Mouse (Mus musculus): ENCODE data around the gene Wdr59. TPM values are rescaled to one million over a fixed set of nuclear protein-coding genes. Genes with fewer than 3 reads are reported as not detected.
"Not testable (repeated sequence)": the region's sequence is repeated elsewhere in the genome, so short reads cannot be mapped to it uniquely, and the experiment has no call there.

The Wdr59 gene
- total and polyA plus RNA-seq, 3 experiments, result 5.4 to 7.0 (median 6.9) TPM

DNA sequence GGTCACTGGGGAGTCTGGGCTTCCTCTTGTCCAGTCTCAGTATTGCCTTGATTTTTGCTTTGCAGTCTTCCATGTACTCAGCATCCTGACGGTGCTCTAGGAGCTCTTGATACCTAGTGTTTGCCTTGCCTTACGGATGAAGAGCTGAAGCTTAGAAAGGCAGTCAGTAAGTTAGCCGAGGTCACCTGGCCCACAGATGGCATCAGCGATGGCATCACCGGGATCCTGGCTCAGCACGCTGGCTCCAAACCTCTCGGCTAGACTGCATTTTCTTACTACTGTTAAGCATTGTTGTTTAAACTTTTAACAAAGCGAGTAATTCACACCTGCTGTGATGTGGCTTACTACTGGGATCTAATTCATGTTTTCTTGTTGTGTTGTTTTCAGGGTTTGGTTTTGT is 8.4 kb downstream of the Wdr59 start:
- no peak for DNase-seq
- Histone ChIP-seq H3K27me3 (ENCODE audit: control insufficient read depth, insufficient read depth, low read length) (no peaks in the 10 kb centered on the region), H3K27ac (no peak overlapping the region), H3K4me3 (no peak overlapping the region), H3K9ac (ENCODE audit: low read depth, low read length) (no peak overlapping the region), H3K4me1 (ENCODE audit: control insufficient read depth, insufficient read depth, low read length) (peaks cover 15% of the 10 kb centered on the region), H3K36me3 (ENCODE audit: control insufficient read depth, insufficient read depth, low read length) (no peaks in the 10 kb centered on the region; the same call in 1 of the 2 replicates), H3K79me2 (replicated peaks; ENCODE audit: control insufficient read depth, insufficient read depth, low read length) (peaks cover 4% of the 10 kb centered on the region)
- TF ChIP-seq POLR2A (IDR thresholded peaks at IDR 0.05; ENCODE audit: insufficient read depth, low read depth, low read length), result no peak
- TF ChIP-seq CTCF (IDR thresholded peaks at IDR 0.05), result no peak
- TF ChIP-seq EP300 (IDR thresholded peaks at IDR 0.05; ENCODE audit: insufficient read depth, low read depth, low read length), result no peak
- intact Hi-C loops (cut with DNase I), result loop anchor here (5.0 kb wide), 1 partner anchor 171 kb away; no protein-coding TSS in a partner anchor
- WGBS, result 83% methylated on average over 8 of the region's 8 CpGs

DNA sequence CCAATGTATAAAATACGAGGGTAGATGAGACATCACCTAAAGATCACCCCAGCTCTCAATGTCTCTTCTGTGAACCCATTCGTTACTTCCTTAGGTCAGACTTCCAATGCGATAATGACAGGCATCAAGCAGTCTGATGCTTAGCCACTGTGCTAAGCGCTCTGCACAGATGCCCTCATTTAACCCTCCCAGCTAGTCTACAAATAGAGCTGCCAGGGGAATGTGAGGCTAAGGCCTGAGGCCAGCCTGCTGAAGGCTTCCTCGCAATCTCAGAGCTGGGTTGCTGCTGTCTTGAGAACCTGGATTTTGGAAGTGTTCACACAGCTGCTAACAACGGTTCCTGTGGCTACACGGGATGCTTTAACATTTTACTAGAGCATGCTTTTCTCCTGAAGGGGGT is 9.0 kb downstream of the Wdr59 start:
- no peaks in the 10 kb centered on the region for H3K27me3 ChIP-seq (ENCODE audit: control insufficient read depth, insufficient read depth, low read length)
- no peak overlapping the region for H3K27ac ChIP-seq
- H3K79me2 ChIP-seq (replicated peaks; ENCODE audit: control insufficient read depth, insufficient read depth, low read length), result peaks cover 4% of the 10 kb centered on the region
- H3K4me3 ChIP-seq, result no peak overlapping the region
- no peak for DNase-seq
- no peaks in the 10 kb centered on the region; the same call in 1 of the 2 replicates for H3K36me3 ChIP-seq (ENCODE audit: control insufficient read depth, insufficient read depth, low read length)
- intact Hi-C loops (cut with DNase I), result loop anchor here (5.0 kb wide), 1 partner anchor 171 kb away; no protein-coding TSS in a partner anchor
- WGBS, result 56% methylated on average over 7 of the region's 7 CpGs
- no peak for TF ChIP-seq POLR2A (IDR thresholded peaks at IDR 0.05; ENCODE audit: insufficient read depth, low read depth, low read length)
- H3K4me1 ChIP-seq (ENCODE audit: control insufficient read depth, insufficient read depth, low read length), result peaks cover 15% of the 10 kb centered on the region
- no peak overlapping the region for H3K9ac ChIP-seq (ENCODE audit: low read depth, low read length)

DNA sequence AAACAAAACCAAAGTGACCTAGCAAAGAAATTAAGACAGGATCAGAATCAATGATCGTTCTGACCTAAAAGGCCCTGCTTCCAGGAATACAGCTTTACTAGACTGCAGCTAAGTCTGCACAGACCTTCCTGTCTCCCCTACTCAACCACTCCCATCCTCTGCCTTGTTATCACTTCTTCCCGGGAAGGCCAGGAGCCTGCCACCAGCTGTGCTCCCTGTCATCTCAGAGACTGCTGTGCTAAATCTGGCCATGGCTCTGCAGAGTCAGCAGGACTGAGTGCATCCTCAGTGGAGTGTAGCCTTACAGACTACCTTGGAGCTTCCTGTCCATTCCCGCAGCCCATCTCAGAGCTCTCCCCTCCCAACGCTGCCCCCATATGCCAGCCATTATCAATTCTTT is 11.5 kb downstream of the Wdr59 start:
- no peaks in the 10 kb centered on the region; the same call in 1 of the 2 replicates for H3K36me3 ChIP-seq (ENCODE audit: control insufficient read depth, insufficient read depth, low read length)

GRCm38 (mm10) chr8:111509278-111509677 is 12.6 kb downstream of the Wdr59 start:
- H3K27ac ChIP-seq, result peak overlapping the region; percentile 65
- WGBS, result 49% methylated on average over 11 of the region's 11 CpGs

More for the DNA sequence above, 11.5 kb downstream of the Wdr59 start:
- Histone ChIP-seq H3K27ac (peak overlapping the region; percentile 43), H3K27me3 (ENCODE audit: control insufficient read depth, insufficient read depth, low read length) (no peaks in the 10 kb centered on the region), H3K79me2 (replicated peaks; ENCODE audit: control insufficient read depth, insufficient read depth, low read length) (peaks cover 4% of the 10 kb centered on the region; the same call in 1 of the 2 replicates), H3K4me3 (no peak overlapping the region), H3K9ac (ENCODE audit: low read depth, low read length) (no peak overlapping the region), H3K4me1 (ENCODE audit: control insufficient read depth, insufficient read depth, low read length) (peaks cover 15% of the 10 kb centered on the region)
- 9% methylated on average over 4 of the region's 4 CpGs for WGBS
- TF ChIP-seq EP300 (IDR thresholded peaks at IDR 0.05; ENCODE audit: insufficient read depth, low read depth, low read length), result 0 out of 2 replicates have a peak, but pooled peaks have one; percentile 35
- no peak for TF ChIP-seq POLR2A (IDR thresholded peaks at IDR 0.05; ENCODE audit: insufficient read depth, low read depth, low read length)
- intact Hi-C loops (cut with DNase I), result loop anchor here (5.0 kb wide), 1 partner anchor 168 kb away; no protein-coding TSS in a partner anchor
- peak; percentile 27 to 35 for DNase-seq

DNA sequence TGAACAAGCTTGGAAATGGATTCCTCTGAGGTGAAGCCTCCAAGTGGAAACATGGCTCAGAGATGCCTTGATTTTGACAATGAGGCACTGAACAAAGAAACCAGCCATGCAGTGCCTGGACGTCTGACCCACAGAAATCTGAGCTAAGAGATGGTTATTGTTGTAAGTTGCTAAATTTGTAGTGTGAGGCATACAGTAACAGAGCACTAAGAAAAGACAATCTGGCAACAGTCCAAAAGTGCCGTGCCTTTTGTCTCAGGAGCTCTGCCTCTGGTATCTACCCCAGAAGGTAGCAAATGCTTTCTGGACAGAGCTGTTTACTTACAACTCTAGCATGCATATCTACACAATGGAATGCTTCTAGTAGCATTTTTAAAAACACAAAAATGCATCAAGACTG is 13.3 kb downstream of the Wdr59 start:
- no peak overlapping the region for H3K4me3 ChIP-seq
- peaks cover 4% of the 10 kb centered on the region; the same call in 1 of the 2 replicates for H3K79me2 ChIP-seq (replicated peaks; ENCODE audit: control insufficient read depth, insufficient read depth, low read length)
- no peaks in the 10 kb centered on the region for H3K27me3 ChIP-seq (ENCODE audit: control insufficient read depth, insufficient read depth, low read length)
- DNase-seq, result no peak
- no peak overlapping the region for H3K9ac ChIP-seq (ENCODE audit: low read depth, low read length)
- intact Hi-C loops (cut with DNase I), result loop anchor here (2.0 kb wide), 1 partner anchor 16 kb away; no protein-coding TSS in a partner anchor
- H3K36me3 ChIP-seq (ENCODE audit: control insufficient read depth, insufficient read depth, low read length), result no peaks in the 10 kb centered on the region; the same call in 1 of the 2 replicates
- 8% methylated on average over 2 of the region's 2 CpGs for WGBS
- H3K4me1 ChIP-seq (ENCODE audit: control insufficient read depth, insufficient read depth, low read length), result peaks cover 15% of the 10 kb centered on the region
- TF ChIP-seq EP300 (IDR thresholded peaks at IDR 0.05; ENCODE audit: insufficient read depth, low read depth, low read length) (no peak), CTCF (IDR thresholded peaks at IDR 0.05) (no peak)
- H3K27ac ChIP-seq, result peak overlapping the region; percentile 65

More at GRCm38 (mm10) chr8:111509278-111509677, 12.6 kb downstream of the Wdr59 start:
- no peak for TF ChIP-seq CTCF (IDR thresholded peaks at IDR 0.05)
- no peak for TF ChIP-seq EP300 (IDR thresholded peaks at IDR 0.05; ENCODE audit: insufficient read depth, low read depth, low read length)
- TF ChIP-seq POLR2A (IDR thresholded peaks at IDR 0.05; ENCODE audit: insufficient read depth, low read depth, low read length), result peak; percentile 46; the same call in 1 of the 2 replicates
- Histone ChIP-seq H3K27me3 (ENCODE audit: control insufficient read depth, insufficient read depth, low read length) (no peaks in the 10 kb centered on the region), H3K4me3 (peak overlapping the region; percentile 12; the same call in 1 of the 2 replicates), H3K4me1 (ENCODE audit: control insufficient read depth, insufficient read depth, low read length) (peaks cover 15% of the 10 kb centered on the region), H3K9ac (ENCODE audit: low read depth, low read length) (peak overlapping the region; percentile 18; the same call in 1 of the 2 replicates), H3K36me3 (ENCODE audit: control insufficient read depth, insufficient read depth, low read length) (no peaks in the 10 kb centered on the region; the same call in 1 of the 2 replicates), H3K79me2 (replicated peaks; ENCODE audit: control insufficient read depth, insufficient read depth, low read length) (peaks cover 4% of the 10 kb centered on the region; the same call in 1 of the 2 replicates)
- DNase-seq, result no peak
- intact Hi-C loops (cut with DNase I), result loop anchor here (2.0 kb wide), 1 partner anchor 16 kb away; no protein-coding TSS in a partner anchor

- WGBS, result 32% methylated on average over 11 of the region's 11 CpGs
- DNase-seq, result peak in 1 of 2 experiments; percentile 48
- H3K79me2 ChIP-seq (replicated peaks; ENCODE audit: control insufficient read depth, insufficient read depth, low read length), result no peaks in the 10 kb centered on the region
- H3K27ac ChIP-seq, result no peak overlapping the region
- no peaks in the 10 kb centered on the region for H3K4me1 ChIP-seq (ENCODE audit: control insufficient read depth, insufficient read depth, low read length)
- no peaks in the 10 kb centered on the region for H3K36me3 ChIP-seq (ENCODE audit: control insufficient read depth, insufficient read depth, low read length)
- TF ChIP-seq CTCF (IDR thresholded peaks at IDR 0.05) (peak; percentile 13; the same call in 1 of the 2 replicates), EP300 (IDR thresholded peaks at IDR 0.05; ENCODE audit: insufficient read depth, low read depth, low read length) (no peak), POLR2A (IDR thresholded peaks at IDR 0.05; ENCODE audit: insufficient read depth, low read depth, low read length) (no peak)
- no peak overlapping the region for H3K9ac ChIP-seq (ENCODE audit: low read depth, low read length)
- no peaks in the 10 kb centered on the region for H3K27me3 ChIP-seq (ENCODE audit: control insufficient read depth, insufficient read depth, low read length)
- no peak overlapping the region for H3K4me3 ChIP-seq
- intact Hi-C loops (cut with DNase I), result no loop called here
These were observed 20.0 kb downstream of the Wdr59 start for GRCm38 (mm10) chr8:111501724-111502464.

DNA sequence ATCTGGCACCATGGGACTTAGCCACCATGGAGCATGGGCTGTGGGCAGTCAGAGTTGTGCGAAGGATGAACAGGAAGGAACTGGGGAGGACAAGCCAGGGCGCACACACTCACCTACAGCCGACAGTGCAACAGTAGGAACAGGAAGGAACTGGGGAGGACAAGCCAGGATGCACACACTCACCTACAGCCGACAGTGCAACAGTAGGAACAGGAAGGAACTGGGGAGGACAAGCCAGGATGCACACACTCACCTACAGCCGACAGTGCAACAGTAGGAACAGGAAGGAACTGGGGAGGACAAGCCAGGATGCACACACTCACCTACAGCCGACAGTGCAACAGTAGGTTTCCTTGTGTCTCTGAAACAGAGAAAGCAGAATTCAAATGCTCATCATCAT is 23.6 kb downstream of the Wdr59 start:
- H3K27me3 ChIP-seq (ENCODE audit: control insufficient read depth, insufficient read depth, low read length); H3K9ac ChIP-seq (ENCODE audit: low read depth, low read length); intact Hi-C loops (cut with DNase I); H3K79me2 ChIP-seq (replicated peaks; ENCODE audit: control insufficient read depth, insufficient read depth, low read length); H3K4me3 ChIP-seq; H3K27ac ChIP-seq; DNase-seq; H3K36me3 ChIP-seq (ENCODE audit: control insufficient read depth, insufficient read depth, low read length): not testable (repeated sequence)
- H3K4me1 ChIP-seq (ENCODE audit: control insufficient read depth, insufficient read depth, low read length), result peaks cover 17% of the 10 kb centered on the region
- WGBS, result 60% methylated on average over 6 of the region's 6 CpGs
